Mouse (Mus musculus) Patski (cell line): Measurements from ENCODE around the gene Tsen2. TPM values are rescaled to one million over a fixed set of nuclear protein-coding genes. Genes with fewer than 3 reads are reported as not detected.
A peak's percentile ranks its signal among the peaks of the same experiment; 100 is the strongest.

ENCODE experiments used
- ATAC-seq: fragments of 100-300 bp; one replicate; pipeline ENCODE4 v1.8.0; 2021
- CTCF ChIA-PET: fragments of 350-600 bp; sonication (Branson Sonifier 250); formaldehyde crosslinking; loops from one replicate; lab custom pipeline; 2022; ENCODE audit warnings: inconsistent platforms; lab: Charles Lee
- POLR2A ChIA-PET: fragments of 350-600 bp; sonication (Branson Sonifier 250); formaldehyde crosslinking; loops from one replicate; lab custom pipeline; 2022; ENCODE audit warnings: antibody characterized with exemption, inconsistent platforms; lab: Charles Lee
- DNase-seq: peaks from one replicate; pipeline ENCODE4 v3.0.0-alpha.2; 2011; ENCODE audit warnings: low read depth, low spot score
- H3K27me3 ChIP-seq: fragments of 371-371 bp; one replicate; pipeline ENCODE4 v1.5.1; 2021
- CTCF ChIP-seq: fragments of 100-300 bp; IDR thresholded peaks from one replicate; pipeline ENCODE4 v1.5.1; 2021
- in situ Hi-C: fragments of 300-500 bp; cut with MboI; formaldehyde crosslinking; loops from 3 replicates; pipeline ENCODE4 v1.11.1; 2018; ENCODE audit warnings: low pct_unique_long_range_greater_than_20kb, mixed read lengths
- polyA plus RNA-seq: library from polyadenylated mRNA; unstranded; gene quantifications from one replicate; pipeline ENCODE4 v1.2.3, GENCODE M21; 2021

Gene Tsen2
- polyA plus RNA-seq, 1 experiment from 2014 or later = 16.0 TPM

DNA sequence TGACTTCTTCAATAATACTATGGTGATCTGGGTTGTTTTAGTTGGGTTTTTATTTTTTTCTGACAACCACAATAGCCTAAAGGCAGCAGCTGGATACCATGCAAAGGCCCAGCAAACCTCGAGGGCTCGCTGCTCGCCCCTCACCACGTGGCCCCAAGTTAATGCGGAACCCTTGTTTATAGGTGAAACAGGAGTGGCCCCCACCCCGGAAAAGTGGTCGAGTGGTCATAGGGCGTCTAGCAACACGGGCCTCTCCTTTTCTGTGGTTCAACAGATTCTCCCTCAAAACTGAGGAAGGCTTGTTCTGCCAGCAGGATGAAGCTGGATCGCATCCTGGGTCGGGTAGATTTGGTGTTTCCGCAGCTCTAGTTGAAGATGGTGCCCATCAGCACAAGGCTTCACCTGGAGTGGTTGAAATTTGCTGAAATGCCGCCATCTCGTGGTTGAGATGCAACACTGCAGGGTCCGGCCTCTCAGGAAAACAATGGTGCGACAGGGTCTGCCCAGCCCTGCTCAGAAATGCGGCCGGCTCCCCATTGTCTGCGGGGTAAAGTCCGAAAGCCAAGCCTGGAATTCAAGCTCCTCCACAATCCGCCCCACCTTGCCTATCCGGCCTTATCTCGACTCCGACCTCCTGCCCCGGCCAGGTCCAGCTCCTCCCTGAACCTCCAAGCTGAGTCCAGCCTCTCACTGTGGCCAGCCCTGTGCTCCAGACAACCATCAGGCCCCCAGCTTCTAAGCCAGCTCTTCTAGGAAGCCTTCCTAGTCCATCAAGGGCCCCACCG lies 5.6 kb upstream of the Tsen2 start:
- in situ Hi-C loops = loop anchor here (5.0 to 25.0 kb wide), 4 partner anchors 272 to 477 kb away; partner anchors contain the start of gene Gm17482
- ChIA-PET CTCF (interaction anchor here (0.6 to 2.7 kb wide), 21 partner anchors 9 to 363 kb away, joined by 3 to 36 read pairs (median 4); partner anchors contain the start of gene Gm17482), POLR2A (interaction anchor here (0.6 to 1.5 kb wide), 6 partner anchors 9 to 359 kb away, joined by 3 to 7 read pairs (median 4); no protein-coding TSS in a partner anchor)
- TF ChIP-seq CTCF = no peak
- H3K27me3 ChIP-seq = no peaks in the 10 kb centered on the region
- ATAC-seq (peak; percentile 27), DNase-seq (no peak)

- ChIA-PET POLR2A (interaction anchor here (0.8 kb wide), 1 partner anchor 270 kb away, joined by 5 read pairs; no protein-coding TSS in a partner anchor), CTCF (interaction anchor here (0.7 to 1.9 kb wide), 3 partner anchors 71 to 314 kb away, joined by 3 to 13 read pairs (median 3); partner anchors contain the start of gene Gm17482)
- no peaks in the 10 kb centered on the region for H3K27me3 ChIP-seq
- no peak for TF ChIP-seq CTCF
- DNase-seq (peak; percentile 82), ATAC-seq (peak; percentile 75)
- in situ Hi-C loops = loop anchor here (25.0 kb wide), 1 partner anchor 479 kb away; no protein-coding TSS in a partner anchor
Measured at GRCm38 (mm10) chr6:115541676-115542275, 2.7 kb upstream of the Tsen2 start.

- POLR2A ChIA-PET = no interaction called here
- CTCF ChIA-PET = no interaction called here
- in situ Hi-C loops = loop anchor here (25.0 kb wide), 1 partner anchor 480 kb away; no protein-coding TSS in a partner anchor
- ATAC-seq = no peak
- TF ChIP-seq CTCF = no peak
- no peaks in the 10 kb centered on the region for H3K27me3 ChIP-seq
- no peak for DNase-seq
Measured at GRCm38 (mm10) chr6:115542341-115542740, 2.1 kb upstream of the Tsen2 start.

GRCm38 (mm10) chr6:115546276-115546675 lies 1.8 kb downstream of the Tsen2 start:
- DNase-seq (no peak), ATAC-seq (no peak)
- no peak for TF ChIP-seq CTCF
- in situ Hi-C loops = loop anchor here (25.0 kb wide), 1 partner anchor 484 kb away; no protein-coding TSS in a partner anchor
- ChIA-PET CTCF (interaction anchor here (0.7 to 1.1 kb wide), 2 partner anchors 9 to 319 kb away, joined by 3 read pairs; partner anchors contain the start of gene Gm17482), POLR2A (no interaction called here)
- H3K27me3 ChIP-seq = no peaks in the 10 kb centered on the region

DNA sequence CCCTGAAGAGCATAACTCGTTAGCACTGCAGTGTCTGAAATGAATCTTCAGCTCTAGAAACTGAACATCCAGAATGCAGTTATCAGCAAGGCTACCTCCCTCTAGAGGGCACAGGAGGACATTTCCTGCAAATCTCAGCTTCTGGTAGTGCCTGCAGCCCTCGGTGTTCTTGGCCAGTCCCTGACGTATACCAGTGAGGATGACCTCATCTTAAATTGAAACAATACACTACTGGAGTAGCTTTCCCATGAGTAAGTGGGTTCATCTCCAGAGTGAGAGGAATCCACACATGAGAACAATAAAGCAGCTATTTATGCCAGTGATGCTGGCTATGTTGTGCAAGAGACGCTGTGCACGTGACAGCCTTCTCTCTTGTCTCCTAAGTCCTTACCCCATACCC lies 11.0 kb downstream of the Tsen2 start:
- no peaks in the 10 kb centered on the region for H3K27me3 ChIP-seq
- ChIA-PET CTCF (interaction anchor here (0.8 to 1.0 kb wide), 2 partner anchors 9 to 51 kb away, joined by 3 read pairs; no protein-coding TSS in a partner anchor), POLR2A (no interaction called here)
- no peak for ATAC-seq
- no peak for DNase-seq
- in situ Hi-C loops = no loop called here
- TF ChIP-seq CTCF = peak; percentile 41

DNA sequence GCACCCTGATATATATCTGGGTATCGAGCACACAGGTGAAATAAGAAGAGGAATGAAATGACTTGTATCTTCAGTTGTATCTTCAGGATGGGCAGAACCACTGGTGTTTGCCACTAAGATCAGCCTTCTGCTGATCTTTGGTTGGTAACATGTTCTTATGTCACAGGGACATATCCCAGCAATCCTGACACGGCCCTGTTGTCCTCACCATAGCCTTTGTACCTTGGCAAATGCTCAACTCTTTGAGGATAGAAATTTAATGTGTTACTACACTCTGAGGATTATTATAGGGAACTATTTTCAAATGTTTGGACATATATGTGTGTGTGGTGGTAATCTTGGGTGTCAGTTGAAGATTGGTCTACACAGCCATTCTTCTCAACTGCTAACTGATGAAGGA lies 13.7 kb downstream of the Tsen2 start:
- in situ Hi-C loops = no loop called here
- ATAC-seq (no peak), DNase-seq (no peak)
- no peak for TF ChIP-seq CTCF
- H3K27me3 ChIP-seq = no peaks in the 10 kb centered on the region
- CTCF ChIA-PET = no interaction called here
- POLR2A ChIA-PET = no interaction called here

DNA sequence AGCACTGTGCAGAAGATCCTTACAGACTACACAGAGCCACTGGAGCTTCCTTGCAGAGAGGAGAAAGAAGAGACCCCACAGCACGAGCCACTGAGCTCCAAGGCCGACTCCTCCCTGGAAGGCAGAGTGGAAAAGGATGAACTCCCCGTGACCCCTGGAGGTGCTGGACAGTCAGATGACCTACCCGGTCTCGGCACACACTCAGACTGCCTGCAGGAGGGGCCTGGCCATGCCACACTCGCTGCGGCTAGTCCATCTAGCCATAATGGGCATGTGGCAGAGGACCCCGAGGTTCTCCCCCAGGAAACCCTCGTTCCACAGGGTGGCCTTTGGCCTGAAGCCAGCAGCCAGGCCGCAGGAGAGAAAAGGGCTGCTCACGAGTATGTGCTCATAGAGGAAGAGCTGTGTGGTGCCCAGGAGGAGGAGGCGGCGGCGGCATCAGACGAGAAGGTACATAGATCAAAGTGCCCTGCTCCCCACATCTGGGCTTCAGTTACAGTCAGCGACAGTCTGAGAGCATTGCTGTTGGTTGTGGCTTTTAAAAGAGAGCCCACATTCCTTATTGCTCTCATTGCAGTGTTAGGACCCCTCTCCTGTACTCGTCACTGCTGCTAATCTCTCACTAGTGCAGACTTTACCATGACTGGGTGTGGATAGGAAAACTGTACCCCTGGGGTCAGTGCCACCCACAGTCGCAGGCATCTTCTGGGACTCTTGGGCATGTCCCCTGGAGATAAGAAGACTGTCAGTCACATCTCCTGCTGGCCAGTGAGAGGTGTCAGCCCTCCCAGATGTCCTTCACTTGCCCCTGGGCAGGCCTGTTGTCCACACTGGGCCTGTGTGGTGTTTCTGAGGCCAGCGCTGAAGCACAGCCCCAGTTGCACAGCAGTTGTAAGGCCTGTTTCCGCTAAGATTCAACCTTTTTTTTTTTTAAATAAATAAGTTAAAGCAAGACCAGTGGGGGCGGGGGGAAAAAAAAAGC lies 15.5 kb downstream of the Tsen2 start:
- no peaks in the 10 kb centered on the region for H3K27me3 ChIP-seq
- ChIA-PET POLR2A (interaction anchor here (0.9 to 1.0 kb wide), 2 partner anchors 16 to 21 kb away, joined by 3 to 4 read pairs; partner anchors contain the start of gene Tsen2), CTCF (no interaction called here)
- no peak for DNase-seq
- ATAC-seq = no peak
- in situ Hi-C loops = no loop called here
- TF ChIP-seq CTCF = no peak

GRCm38 (mm10) chr6:115565479-115566045 lies 21.1 kb downstream of the Tsen2 start:
- CTCF ChIA-PET = no interaction called here
- no peaks in the 10 kb centered on the region for H3K27me3 ChIP-seq
- POLR2A ChIA-PET = no interaction called here
- ATAC-seq (no peak), DNase-seq (no peak)
- no peak for TF ChIP-seq CTCF
- in situ Hi-C loops = no loop called here

GRCm38 (mm10) chr6:115574171-115574570 lies 29.7 kb downstream of the Tsen2 start:
- CTCF ChIA-PET = no interaction called here
- in situ Hi-C loops = no loop called here
- no peak for TF ChIP-seq CTCF

GRCm38 (mm10) chr6:115577407-115577806 lies 32.9 kb downstream of the Tsen2 start:
- no peak for DNase-seq
- in situ Hi-C loops = no loop called here
- H3K27me3 ChIP-seq = no peaks in the 10 kb centered on the region
- ChIA-PET POLR2A (no interaction called here), CTCF (no interaction called here)
- no peak for TF ChIP-seq CTCF
- no peak for ATAC-seq

More at GRCm38 (mm10) chr6:115574171-115574570, 29.7 kb downstream of the Tsen2 start:
- no peak for ATAC-seq
- DNase-seq = no peak
- H3K27me3 ChIP-seq = no peaks in the 10 kb centered on the region
- POLR2A ChIA-PET = no interaction called here
